8 mouse cellular contexts compared by ENCODE assay signal in genomic region chr2:132269217-132269616, GRCm38 (mm10). TPM values are rescaled to one million over a fixed set of nuclear protein-coding genes. Genes with fewer than 3 reads are reported as not detected.
DNase-seq lines count a peak whose midpoint lies in the region; ATAC-seq and TF ChIP-seq lines count a peak whose summit lies in the region.
"Had no signal": no experiment of that assay in that cellular context is flagged by ENCODE, and none has a peak within 500 bp of the region (broad histone marks: within the 10 kb centered on the region; RNA-seq: fewer than 3 reads in every experiment).

No protein-coding gene starts in this region.

- H3K27ac ChIP-seq in kidney, postnatal 0 days: no peak overlapping the region
- no peak overlapping the region for H3K27ac ChIP-seq in cerebellum, adult 2 months (ENCODE audit: insufficient read depth, low read length)

- peaks cover 5% of the 10 kb centered on the region; the same call in 1 of the 2 replicates for H3K4me1 ChIP-seq in kidney, postnatal 0 days (replicated peaks; ENCODE audit: insufficient read depth, low read length)
- peaks cover 22% of the 10 kb centered on the region for H3K4me1 ChIP-seq in cerebellum, adult 2 months (ENCODE audit: control insufficient read depth, insufficient read depth, low read length)

- no peak overlapping the region for H3K9ac ChIP-seq in kidney, postnatal 0 days (ENCODE audit: low read depth, low read length)

- peak; percentile 63; the same call in 1 of the 2 replicates for ATAC-seq in kidney, postnatal 0 days (replicated peaks; ENCODE audit: low FRiP score, low read depth)
- ATAC-seq in granulocyte monocyte progenitor cell, adult 5-6 weeks (replicated peaks; ENCODE audit: poor library complexity, severe bottlenecking): peak; percentile 75
- 0 out of 2 replicates have a peak, but pooled peaks have one; percentile 28 for ATAC-seq in megakaryocyte-erythroid progenitor cell, adult 5-6 weeks (replicated peaks; ENCODE audit: low FRiP score, low TSS enrichment, poor library complexity, severe bottlenecking)

- H3K27me3 ChIP-seq in kidney, postnatal 0 days (ENCODE audit: insufficient read depth, low read length): no peaks in the 10 kb centered on the region
- H3K27me3 ChIP-seq in cerebellum, adult 2 months (ENCODE audit: control insufficient read depth, insufficient read depth, low read length): no peaks in the 10 kb centered on the region

- H3K9me3 ChIP-seq in kidney, postnatal 0 days (replicated peaks; ENCODE audit: low read length): no peaks in the 10 kb centered on the region

- no peak overlapping the region for H3K4me2 ChIP-seq in kidney, postnatal 0 days (ENCODE audit: low read length)

- no peak for TF ChIP-seq CTCF in kidney, postnatal 0 days (IDR thresholded peaks at IDR 0.05; ENCODE audit: low read depth)
- no peak for TF ChIP-seq CTCF in cerebellum, adult 2 months (IDR thresholded peaks at IDR 0.05; ENCODE audit: borderline replicate concordance, insufficient read depth, low read depth, low read length)

- WGBS in kidney, postnatal 0 days: 78% methylated on average over 3 of the region's 3 CpGs
- WGBS in cerebellum, adult 2 months: 70% methylated on average over 3 of the region's 3 CpGs

- no peak for DNase-seq in kidney, postnatal 0 days (ENCODE audit: low spot score)
- DNase-seq in kidney, postnatal 10 days: no peak
- DNase-seq in NIH3T3 (ENCODE audit: low read depth): peak; percentile 39
- no peak for DNase-seq in cerebellum, adult 2 months
- DNase-seq in left cerebral cortex, postnatal 14 days (ENCODE audit: low spot score in 2 of 2): no peak
- DNase-seq: adrenal gland, adult 8-10 months had no signal

- no peaks in the 10 kb centered on the region for H3K36me3 ChIP-seq in kidney, postnatal 0 days (ENCODE audit: insufficient read depth, low read length)

- TF ChIP-seq POLR2A in cerebellum, adult 2 months (IDR thresholded peaks at IDR 0.05; ENCODE audit: borderline replicate concordance, insufficient read depth, low read length): no peak

- H3K4me3 ChIP-seq in kidney, postnatal 0 days (replicated peaks; ENCODE audit: low read depth, low read length): no peak overlapping the region
- no peak overlapping the region for H3K4me3 ChIP-seq in cerebellum, adult 2 months (replicated peaks; ENCODE audit: insufficient read depth, low read depth, low read length)

- intact Hi-C loops in left cerebral cortex, postnatal 14 days (cut with DNase I): no loop called here

RNA-seq across cellular contexts. Expression of gene Cds2, which starts 6.3 kb away (rescaled TPM):
- 19.5 and 24.0 TPM in 2 replicates for polyA plus RNA-seq in kidney, postnatal 0 days (2015; fragmentation: Nextera tagmentation; extraction: Ambion mirVana)
- 8.7 and 22.5 TPM in 2 replicates for total RNA-seq in granulocyte monocyte progenitor cell, adult 5-6 weeks (2014; fragmentation: Nextera tagmentation)
- total RNA-seq in granulocyte monocyte progenitor cell, adult 5-6 weeks (2017): 7.0 and 9.7 TPM in 2 replicates
- 15.0 and 15.6 TPM in 2 replicates for total RNA-seq in megakaryocyte-erythroid progenitor cell, adult 5-6 weeks (2014; fragmentation: Nextera tagmentation)
- total RNA-seq in megakaryocyte-erythroid progenitor cell, adult 5-6 weeks (2017): 10.9 and 26.8 TPM in 2 replicates
- 152 and 155 TPM in 2 replicates for polyA plus RNA-seq in cerebellum, adult 2 months (2012; rRNA removed)
- total RNA-seq in left cerebral cortex, postnatal 14 days (2021): 100 to 1,000 TPM; 192 to 212 TPM

RNA-seq across cellular contexts. Expression of gene Pcna, which starts 16.1 kb away (rescaled TPM):
- 166 and 187 TPM in 2 replicates for polyA plus RNA-seq in kidney, postnatal 0 days (2015; fragmentation: Nextera tagmentation; extraction: Ambion mirVana)
- 627 and 644 TPM in 2 replicates for total RNA-seq in granulocyte monocyte progenitor cell, adult 5-6 weeks (2014; fragmentation: Nextera tagmentation)
- 619 and 668 TPM in 2 replicates for total RNA-seq in granulocyte monocyte progenitor cell, adult 5-6 weeks (2017)
- 722 and 749 TPM in 2 replicates for total RNA-seq in megakaryocyte-erythroid progenitor cell, adult 5-6 weeks (2014; fragmentation: Nextera tagmentation)
- total RNA-seq in megakaryocyte-erythroid progenitor cell, adult 5-6 weeks (2017): 719 and 736 TPM in 2 replicates
- polyA plus RNA-seq in cerebellum, adult 2 months (2012; rRNA removed): 69.3 and 73.1 TPM in 2 replicates
- 10 to 100 TPM; 52.1 to 54.7 TPM for total RNA-seq in left cerebral cortex, postnatal 14 days (2021)

RNA-seq across cellular contexts. Expression of gene Tmem230, which starts 21.6 kb away (rescaled TPM):
- polyA plus RNA-seq in kidney, postnatal 0 days (2015; fragmentation: Nextera tagmentation; extraction: Ambion mirVana): 46.5 and 49.7 TPM in 2 replicates
- 50.1 and 51.5 TPM in 2 replicates for total RNA-seq in granulocyte monocyte progenitor cell, adult 5-6 weeks (2014; fragmentation: Nextera tagmentation)
- total RNA-seq in granulocyte monocyte progenitor cell, adult 5-6 weeks (2017): 18.7 and 19.4 TPM in 2 replicates
- 29.5 and 41.7 TPM in 2 replicates for total RNA-seq in megakaryocyte-erythroid progenitor cell, adult 5-6 weeks (2014; fragmentation: Nextera tagmentation)
- total RNA-seq in megakaryocyte-erythroid progenitor cell, adult 5-6 weeks (2017): 24.2 and 28.3 TPM in 2 replicates
- polyA plus RNA-seq in cerebellum, adult 2 months (2012; rRNA removed): 81.9 and 93.6 TPM in 2 replicates
- 10 to 100 TPM; 28.0 to 30.2 TPM for total RNA-seq in left cerebral cortex, postnatal 14 days (2021)

Comparison
In these comparisons a context has a peak if more than half of its experiments do, and no peak if none do; other contexts are left out.
1. RNA of gene Cds2, which starts 6.3 kb away (total RNA-seq): 192 to 212 TPM in left cerebral cortex, postnatal 14 days; 10.9 to 26.8 TPM in megakaryocyte-erythroid progenitor cell, adult 5-6 weeks and 7.0 to 22.5 TPM in granulocyte monocyte progenitor cell, adult 5-6 weeks; every median in the first group is over 4 times any median in the second.
2. RNA of gene Pcna, which starts 16.1 kb away (total RNA-seq): 719 to 749 TPM in megakaryocyte-erythroid progenitor cell, adult 5-6 weeks and 619 to 668 TPM in granulocyte monocyte progenitor cell, adult 5-6 weeks; 52.1 to 54.7 TPM in left cerebral cortex, postnatal 14 days; every median in the first group is over 10 times any median in the second.
3. Peak in every context shown above with its lines, with median percentiles within 50 percentile points of each other: ATAC-seq.